8 mouse cellular contexts compared by ENCODE assay signal in the genomic region with DNA sequence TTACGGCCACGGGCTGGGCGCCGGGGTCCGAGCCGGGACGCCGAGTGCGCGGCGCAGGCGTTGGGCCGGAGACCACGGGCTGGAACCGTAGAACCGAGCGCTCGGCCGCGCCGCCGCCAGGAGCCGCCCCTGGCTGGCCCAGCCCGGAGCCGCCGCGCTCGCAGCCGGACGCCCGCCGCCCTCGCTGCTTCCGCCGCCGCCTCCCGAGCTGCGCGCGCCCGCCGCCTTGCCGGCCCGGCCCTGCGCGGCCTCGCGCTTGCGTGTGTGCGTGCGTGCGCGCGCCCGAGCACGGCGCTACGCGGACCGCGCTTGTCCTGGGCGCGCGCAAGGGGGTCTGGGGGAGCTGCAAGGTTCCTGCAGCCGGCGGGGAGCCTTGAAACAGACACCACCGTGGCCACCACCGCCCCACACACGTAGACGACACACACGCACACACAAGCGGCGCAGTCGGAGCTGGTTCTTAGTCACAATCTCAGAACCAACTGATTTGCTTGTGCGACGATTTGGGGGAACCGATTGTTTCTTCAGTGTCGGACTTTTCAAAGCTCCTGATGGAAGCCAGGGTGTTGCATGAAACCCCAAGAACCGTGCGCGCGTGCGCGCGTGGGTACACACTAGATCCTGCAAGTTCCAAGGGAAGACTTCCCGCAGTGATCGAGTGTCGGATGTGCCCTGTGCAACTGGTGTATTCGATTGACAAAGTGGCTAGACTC. TPM values are rescaled to one million over a fixed set of nuclear protein-coding genes. Genes with fewer than 3 reads are reported as not detected.
DNase-seq lines count a peak whose midpoint lies in the region; ATAC-seq and TF ChIP-seq lines count a peak whose summit lies in the region.

Gene Smurf1 (minus strand): TSS at position 209 of the 713 bp plus-strand sequence.

- intact Hi-C loops in heart, adult 2 months (cut with DNase I): loop anchor here (2.0 to 5.0 kb wide), 4 partner anchors 17 to 88 kb away; no protein-coding TSS in a partner anchor

- DNase-seq in layer of hippocampus, adult 11-12 months (ENCODE audit: low spot score): peak; percentile 82
- DNase-seq in layer of hippocampus, adult 9-10 months (ENCODE audit: low spot score): no peak
- peak; percentile 95 for DNase-seq in embryonic facial prominence, embryonic 10.5 days (ENCODE audit: low spot score)
- peak; percentile 90 to 93 for DNase-seq in heart, adult 2 months
- peak; percentile 84 for DNase-seq in kidney, adult 2 months
- DNase-seq in spleen, adult 18-20 months: peak; percentile 71 to 82

- peak; percentile 79 for ATAC-seq in limb, embryonic 13.5 days (ENCODE audit: low FRiP score, low read depth)
- peak; percentile 72 for ATAC-seq in midbrain, embryonic 15.5 days (replicated peaks)

- under 1% methylated on average over 89 of the region's 89 CpGs for WGBS in embryonic facial prominence, embryonic 10.5 days
- 4% methylated on average over 87 of the region's 89 CpGs for WGBS in heart, adult 2 months
- WGBS in kidney, adult 2 months: 7% methylated on average over 89 of the region's 89 CpGs
- under 1% methylated on average over 82 of the region's 89 CpGs for WGBS in limb, embryonic 13.5 days
- WGBS in midbrain, embryonic 15.5 days: under 1% methylated on average over 55 of the region's 89 CpGs

- peaks cover 1% of the 10 kb centered on the region for H3K79me2 ChIP-seq in heart, adult 2 months (replicated peaks; ENCODE audit: control insufficient read depth, insufficient read depth, low read length)

- peak within 1 kb of the TSS; percentile 73 for H3K4me2 ChIP-seq in limb, embryonic 13.5 days (replicated peaks)
- H3K4me2 ChIP-seq in midbrain, embryonic 15.5 days: peak within 1 kb of the TSS; percentile 86

- H3K9me3 ChIP-seq in embryonic facial prominence, embryonic 10.5 days: no peaks in the 10 kb centered on the region
- H3K9me3 ChIP-seq in limb, embryonic 13.5 days: no peaks in the 10 kb centered on the region
- no peaks in the 10 kb centered on the region for H3K9me3 ChIP-seq in midbrain, embryonic 15.5 days

- H3K9ac ChIP-seq in heart, adult 2 months (ENCODE audit: low read depth, low read length): peak within 1 kb of the TSS; percentile 93
- peak within 1 kb of the TSS; percentile 94 for H3K9ac ChIP-seq in limb, embryonic 13.5 days
- H3K9ac ChIP-seq in midbrain, embryonic 15.5 days: peak within 1 kb of the TSS; percentile 99

- no peak for TF ChIP-seq EP300 in heart, adult 2 months (IDR thresholded peaks at IDR 0.05; ENCODE audit: insufficient read depth, low read depth, low read length)

- H3K36me3 ChIP-seq in embryonic facial prominence, embryonic 10.5 days (replicated peaks): no peaks in the 10 kb centered on the region
- peaks cover 2% of the 10 kb centered on the region; the same call in 1 of the 2 replicates for H3K36me3 ChIP-seq in heart, adult 2 months (ENCODE audit: control insufficient read depth, insufficient read depth, low read length)
- H3K36me3 ChIP-seq in kidney, adult 2 months (ENCODE audit: control insufficient read depth, insufficient read depth, low read length): no peaks in the 10 kb centered on the region
- H3K36me3 ChIP-seq in limb, embryonic 13.5 days: no peaks in the 10 kb centered on the region
- H3K36me3 ChIP-seq in midbrain, embryonic 15.5 days (replicated peaks): no peaks in the 10 kb centered on the region

- H3K4me1 ChIP-seq in embryonic facial prominence, embryonic 10.5 days: peaks cover 32% of the 10 kb centered on the region
- H3K4me1 ChIP-seq in heart, adult 2 months (ENCODE audit: control insufficient read depth, insufficient read depth, low read length): peaks cover 13% of the 10 kb centered on the region
- H3K4me1 ChIP-seq in kidney, adult 2 months (ENCODE audit: control insufficient read depth, insufficient read depth, low read length): peaks cover 8% of the 10 kb centered on the region
- H3K4me1 ChIP-seq in limb, embryonic 13.5 days: peaks cover 45% of the 10 kb centered on the region
- peaks cover 40% of the 10 kb centered on the region for H3K4me1 ChIP-seq in midbrain, embryonic 15.5 days

- no peak for TF ChIP-seq CTCF in heart, adult 2 months (IDR thresholded peaks at IDR 0.05)
- TF ChIP-seq CTCF in kidney, adult 2 months (conservative IDR thresholded peaks at IDR 0.05; ENCODE audit: insufficient read depth, insufficient read length, low read depth, low read length): no peak

- H3K4me3 ChIP-seq in embryonic facial prominence, embryonic 10.5 days: peak within 1 kb of the TSS; percentile 86
- H3K4me3 ChIP-seq in heart, adult 2 months: peak within 1 kb of the TSS; percentile 89
- H3K4me3 ChIP-seq in kidney, adult 2 months (ENCODE audit: insufficient read depth, low read depth, low read length): peak within 1 kb of the TSS; percentile 83
- H3K4me3 ChIP-seq in limb, embryonic 13.5 days: peak within 1 kb of the TSS; percentile 87
- peak within 1 kb of the TSS; percentile 94 for H3K4me3 ChIP-seq in midbrain, embryonic 15.5 days

- peak within 1 kb of the TSS; percentile 94 for H3K27ac ChIP-seq in embryonic facial prominence, embryonic 10.5 days (replicated peaks)
- H3K27ac ChIP-seq in heart, adult 2 months: peak within 1 kb of the TSS; percentile 88
- peak within 1 kb of the TSS; percentile 78; the same call in 1 of the 2 replicates for H3K27ac ChIP-seq in kidney, adult 2 months (ENCODE audit: insufficient read depth, low read depth, low read length)
- peak within 1 kb of the TSS; percentile 92 for H3K27ac ChIP-seq in limb, embryonic 13.5 days
- H3K27ac ChIP-seq in midbrain, embryonic 15.5 days: peak within 1 kb of the TSS; percentile 88

- TF ChIP-seq POLR2A in heart, adult 2 months (IDR thresholded peaks at IDR 0.05; ENCODE audit: insufficient read depth, low read depth, low read length): peak; percentile 80
- peak; percentile 33 for TF ChIP-seq POLR2A in kidney, adult 2 months (IDR thresholded peaks at IDR 0.05; ENCODE audit: low read depth, low read length)

- peaks cover 18% of the 10 kb centered on the region for H3K27me3 ChIP-seq in embryonic facial prominence, embryonic 10.5 days (replicated peaks; ENCODE audit: low read depth, poor library complexity, severe bottlenecking)
- H3K27me3 ChIP-seq in heart, adult 2 months (ENCODE audit: control insufficient read depth, insufficient read depth, low read length): no peaks in the 10 kb centered on the region
- H3K27me3 ChIP-seq in kidney, adult 2 months (replicated peaks; ENCODE audit: control insufficient read depth, insufficient read depth, low read length): no peaks in the 10 kb centered on the region
- H3K27me3 ChIP-seq in limb, embryonic 13.5 days: no peaks in the 10 kb centered on the region
- 0 out of 2 replicates have a peak, but pooled peaks cover 3% of the 10 kb centered on the region for H3K27me3 ChIP-seq in midbrain, embryonic 15.5 days (replicated peaks)

RNA-seq across cellular contexts. Expression of gene Smurf1, which starts in this region (rescaled TPM):
- polyA plus RNA-seq in embryonic facial prominence, embryonic 10.5 days (2016; fragmentation: Nextera tagmentation; extraction: Ambion mirVana): 14.5 and 17.0 TPM in 2 replicates
- 10 to 100 TPM; 26.6 to 27.0 TPM for total RNA-seq in heart, adult 2 months (2021)
- polyA plus RNA-seq in heart, adult 2 months (2012; rRNA removed): 23.1 and 26.2 TPM in 2 replicates
- 14.4 and 16.1 TPM in 2 replicates for polyA plus RNA-seq in kidney, adult 2 months (2012; rRNA removed)
- polyA plus RNA-seq in limb, embryonic 13.5 days (2015; fragmentation: Nextera tagmentation; extraction: Ambion mirVana): 19.5 and 19.9 TPM in 2 replicates
- 38.5 and 44.2 TPM in 2 replicates for polyA plus RNA-seq in midbrain, embryonic 15.5 days (2015; fragmentation: Nextera tagmentation; extraction: Ambion mirVana)
